12 mouse cellular contexts compared by ENCODE assay signal in genomic region chr2:69531528-69532055, GRCm38 (mm10). TPM values are rescaled to one million over a fixed set of nuclear protein-coding genes. Genes with fewer than 3 reads are reported as not detected.
DNase-seq lines count a peak whose midpoint lies in the region; ATAC-seq and TF ChIP-seq lines count a peak whose summit lies in the region.
"Had no signal": no experiment of that assay in that cellular context is flagged by ENCODE, and none has a peak within 500 bp of the region (broad histone marks: within the 10 kb centered on the region; RNA-seq: fewer than 3 reads in every experiment).

No protein-coding gene starts in this region.

- H3K36me3 ChIP-seq in kidney, embryonic 14.5 days (ENCODE audit: control insufficient read depth, insufficient read depth, low read length) = no peaks in the 10 kb centered on the region
- no peaks in the 10 kb centered on the region for H3K36me3 ChIP-seq in forebrain, embryonic 14.5 days (ENCODE audit: control insufficient read depth, insufficient read depth, low read length)
- H3K36me3 ChIP-seq in midbrain, embryonic 14.5 days (ENCODE audit: control insufficient read depth, insufficient read depth, low read length) = no peaks in the 10 kb centered on the region
- no peaks in the 10 kb centered on the region for H3K36me3 ChIP-seq in intestine, embryonic 15.5 days
- H3K36me3 ChIP-seq: limb, embryonic 13.5 days had no signal

- no peak for DNase-seq in kidney, postnatal 36 days
- DNase-seq in Patski (ENCODE audit: low read depth, low spot score) = no peak
- peak; percentile 39 for DNase-seq in forebrain, embryonic 14.5 days (ENCODE audit: low spot score)
- peak; percentile 35 for DNase-seq in midbrain, embryonic 14.5 days
- no peak for DNase-seq in layer of hippocampus, adult 9-10 months (ENCODE audit: low spot score)
- no peak for DNase-seq in adrenal gland, postnatal 25 days
- DNase-seq: cerebellum, postnatal 36 days; heart, postnatal 36 days; right cerebral cortex, adult 18-20 months had no signal

- in situ Hi-C loops in Patski (cut with MboI; ENCODE audit: low pct_unique_long_range_greater_than_20kb) = no loop called here

- ATAC-seq in kidney, embryonic 14.5 days (ENCODE audit: low FRiP score, low TSS enrichment) = peak; percentile 46; the same call in 1 of the 2 replicates
- peak; percentile 47 for ATAC-seq in Patski
- ATAC-seq in forebrain, embryonic 14.5 days = peak; percentile 84
- peak; percentile 46 for ATAC-seq in midbrain, embryonic 14.5 days (ENCODE audit: low FRiP score, low TSS enrichment)
- no peak for ATAC-seq in intestine, embryonic 15.5 days

- H3K9me3 ChIP-seq in kidney, embryonic 14.5 days (ENCODE audit: control insufficient read depth, low read length) = no peaks in the 10 kb centered on the region
- no peaks in the 10 kb centered on the region for H3K9me3 ChIP-seq in forebrain, embryonic 14.5 days (replicated peaks; ENCODE audit: control insufficient read depth, low read length)
- no peaks in the 10 kb centered on the region for H3K9me3 ChIP-seq in midbrain, embryonic 14.5 days (ENCODE audit: control insufficient read depth, low read length)
- H3K9me3 ChIP-seq in intestine, embryonic 15.5 days = no peaks in the 10 kb centered on the region
- H3K9me3 ChIP-seq: limb, embryonic 13.5 days had no signal

- 44% methylated on average over 3 of the region's 3 CpGs for WGBS in kidney, embryonic 14.5 days
- WGBS in forebrain, embryonic 14.5 days = 7% methylated on average over 3 of the region's 3 CpGs
- WGBS in midbrain, embryonic 14.5 days = 14% methylated on average over 3 of the region's 3 CpGs
- WGBS in intestine, embryonic 15.5 days = 50% methylated on average over 3 of the region's 3 CpGs

- H3K9ac ChIP-seq in kidney, embryonic 14.5 days (ENCODE audit: low read depth, low read length) = no peak overlapping the region
- no peak overlapping the region for H3K9ac ChIP-seq in forebrain, embryonic 14.5 days (ENCODE audit: low read length)
- no peak overlapping the region for H3K9ac ChIP-seq in midbrain, embryonic 14.5 days (replicated peaks; ENCODE audit: low read length)
- no peak overlapping the region for H3K9ac ChIP-seq in intestine, embryonic 15.5 days
- H3K9ac ChIP-seq: limb, embryonic 13.5 days had no signal

- CTCF ChIA-PET in Patski (lab: Charles Lee) = interaction anchor here (1.0 to 1.2 kb wide), 2 partner anchors 11 to 13 kb away, joined by 3 read pairs; no protein-coding TSS in a partner anchor

- POLR2A ChIA-PET in Patski (lab: Charles Lee) = interaction anchor here (0.6 kb wide), 1 partner anchor 130 kb away, joined by 3 read pairs; no protein-coding TSS in a partner anchor

- no peak overlapping the region for H3K27ac ChIP-seq in kidney, embryonic 14.5 days (ENCODE audit: low read depth, low read length)
- no peak overlapping the region for H3K27ac ChIP-seq in forebrain, embryonic 14.5 days (ENCODE audit: low read depth, low read length)
- H3K27ac ChIP-seq in midbrain, embryonic 14.5 days (replicated peaks; ENCODE audit: low read depth, low read length) = no peak overlapping the region
- no peak overlapping the region for H3K27ac ChIP-seq in intestine, embryonic 15.5 days
- H3K27ac ChIP-seq: limb, embryonic 13.5 days had no signal

- no peak for TF ChIP-seq CTCF in Patski (IDR thresholded peaks at IDR 0.05)

- peaks cover 8% of the 10 kb centered on the region; the same call in 1 of the 2 replicates for H3K4me1 ChIP-seq in kidney, embryonic 14.5 days (ENCODE audit: control insufficient read depth, insufficient read depth, low read length)
- H3K4me1 ChIP-seq in forebrain, embryonic 14.5 days (ENCODE audit: control insufficient read depth, insufficient read depth, low read length) = no peaks in the 10 kb centered on the region; the same call in 1 of the 2 replicates
- no peaks in the 10 kb centered on the region; the same call in 1 of the 2 replicates for H3K4me1 ChIP-seq in midbrain, embryonic 14.5 days (ENCODE audit: control insufficient read depth, insufficient read depth, low read length)
- no peaks in the 10 kb centered on the region for H3K4me1 ChIP-seq in intestine, embryonic 15.5 days (replicated peaks)

- no peak overlapping the region for H3K4me2 ChIP-seq in kidney, embryonic 14.5 days (replicated peaks; ENCODE audit: low read depth, low read length)
- H3K4me2 ChIP-seq in forebrain, embryonic 14.5 days (ENCODE audit: low read length) = no peak overlapping the region
- no peak overlapping the region for H3K4me2 ChIP-seq in midbrain, embryonic 14.5 days (ENCODE audit: low read length)
- H3K4me2 ChIP-seq in intestine, embryonic 15.5 days (replicated peaks) = no peak overlapping the region
- H3K4me2 ChIP-seq: limb, embryonic 13.5 days had no signal

- no peaks in the 10 kb centered on the region for H3K27me3 ChIP-seq in kidney, embryonic 14.5 days (ENCODE audit: control insufficient read depth, insufficient read depth, low read length)
- no peaks in the 10 kb centered on the region for H3K27me3 ChIP-seq in Patski
- no peaks in the 10 kb centered on the region for H3K27me3 ChIP-seq in forebrain, embryonic 14.5 days (replicated peaks; ENCODE audit: control insufficient read depth, insufficient read depth, low read length)
- no peaks in the 10 kb centered on the region for H3K27me3 ChIP-seq in midbrain, embryonic 14.5 days (ENCODE audit: control insufficient read depth, insufficient read depth, low read length)
- H3K27me3 ChIP-seq in intestine, embryonic 15.5 days (replicated peaks) = no peaks in the 10 kb centered on the region
- H3K27me3 ChIP-seq: limb, embryonic 13.5 days had no signal

- H3K4me3 ChIP-seq in kidney, embryonic 14.5 days (ENCODE audit: low read length) = no peak overlapping the region
- H3K4me3 ChIP-seq in forebrain, embryonic 14.5 days (ENCODE audit: low read depth, low read length) = no peak overlapping the region
- H3K4me3 ChIP-seq in midbrain, embryonic 14.5 days (replicated peaks; ENCODE audit: low read depth, low read length) = no peak overlapping the region
- H3K4me3 ChIP-seq in intestine, embryonic 15.5 days (replicated peaks) = no peak overlapping the region
- H3K4me3 ChIP-seq: limb, embryonic 13.5 days had no signal

RNA-seq across cellular contexts. Expression of gene Lrp2, which starts 54.3 kb away (rescaled TPM):
- 5.6 and 13.8 TPM in 2 replicates for polyA plus RNA-seq in kidney, embryonic 14.5 days (2014; fragmentation: Nextera tagmentation; extraction: Ambion mirVana)
- polyA plus RNA-seq in Patski (2021) = 39.0 TPM
- polyA plus RNA-seq in forebrain, embryonic 14.5 days (2014; fragmentation: Nextera tagmentation; extraction: Ambion mirVana) = 0.66 and 0.74 TPM in 2 replicates
- 1.9 and 2.9 TPM in 2 replicates for polyA plus RNA-seq in midbrain, embryonic 14.5 days (2014; fragmentation: Nextera tagmentation; extraction: Ambion mirVana)
- polyA plus RNA-seq in intestine, embryonic 15.5 days (2015; fragmentation: Nextera tagmentation; extraction: Ambion mirVana) = 2.1 and 2.3 TPM in 2 replicates
- 0.15 and 0.43 TPM in 2 replicates for total RNA-seq in adrenal gland, postnatal 25 days (2021)

Comparison
In these comparisons a context has a peak if more than half of its experiments do, and no peak if none do; other contexts are left out.
1. DNase-seq: peak in forebrain, embryonic 14.5 days (single experiment) and midbrain, embryonic 14.5 days (single experiment); none in kidney, postnatal 36 days (0 of 2), Patski (single experiment), layer of hippocampus, adult 9-10 months (single experiment) and adrenal gland, postnatal 25 days (single experiment).